Mouse (Mus musculus) limb, embryonic 10.5 days (tissue): Measurements from ENCODE around the gene Srsf10. TPM values are rescaled to one million over a fixed set of nuclear protein-coding genes. Genes with fewer than 3 reads are reported as not detected.

Experiments
- DNase-seq: peaks from one replicate; pipeline ENCODE4 v3.0.0-alpha.2; 2017; ENCODE audit warnings: low spot score
- H3K27ac ChIP-seq: fragments of 300-500 bp; sonication (generic); 2 replicates; pipeline ENCODE4 v1.5.1; 2016; ENCODE audit warnings: mild to moderate bottlenecking
- H3K27me3 ChIP-seq: fragments of 300-500 bp; sonication (generic); 2 replicates; pipeline ENCODE4 v1.6.1; 2016; ENCODE audit warnings: low read depth, mild to moderate bottlenecking; ENCODE audit not compliant: poor library complexity, severe bottlenecking
- H3K36me3 ChIP-seq: fragments of 300-500 bp; sonication (generic); 2 replicates; pipeline ENCODE4 v1.6.1; 2016; ENCODE audit warnings: mild to moderate bottlenecking, moderate library complexity
- H3K4me1 ChIP-seq: fragments of 300-500 bp; sonication (generic); 2 replicates; pipeline ENCODE4 v1.6.1; 2016
- H3K4me3 ChIP-seq: fragments of 300-500 bp; sonication (generic); 2 replicates; pipeline ENCODE4 v1.5.1; 2016; ENCODE audit warnings: mild to moderate bottlenecking, moderate library complexity
- H3K9me3 ChIP-seq: fragments of 300-500 bp; sonication (generic); replicated peaks from 2 replicates; pipeline ENCODE4 v1.6.1; 2016; ENCODE audit warnings: mild to moderate bottlenecking
- WGBS: fragments of 180-500 bp; shearing (Covaris S2); methylation state at CpG from one replicate; pipeline ENCODE4 v1.1.7; 2016; 5-methylcytosine and 5-hydroxymethylcytosine counted together
- polyA plus RNA-seq: library from polyadenylated mRNA; unstranded; fragments of >200 nt; fragmentation: Nextera tagmentation; extraction: Ambion mirVana; gene quantifications from 2 replicates; pipeline ENCODE4 v1.2.1, GENCODE M21; 2016

Gene Srsf10
- polyA plus RNA-seq, 1 experiment from 2014 or later = 383 TPM

GRCm38 (mm10) chr4:135870227-135871023 is 14.9 kb downstream of the Srsf10 start:
- H3K4me1 ChIP-seq = peaks cover 38% of the 10 kb centered on the region
- peak overlapping the region; percentile 18 for H3K4me3 ChIP-seq
- H3K36me3 ChIP-seq = peaks cover 60% of the 10 kb centered on the region
- WGBS = 55% methylated on average over 2 of the region's 2 CpGs
- H3K27ac ChIP-seq = no peak overlapping the region
- DNase-seq = no peak
- H3K9me3 ChIP-seq = no peaks in the 10 kb centered on the region
- H3K27me3 ChIP-seq = no peaks in the 10 kb centered on the region

- no peak for DNase-seq
- H3K27ac ChIP-seq = peak overlapping the region; percentile 99
- H3K27me3 ChIP-seq = no peaks in the 10 kb centered on the region
- WGBS = 70% methylated on average over 3 of the region's 3 CpGs
- H3K4me1 ChIP-seq = peaks cover 53% of the 10 kb centered on the region
- H3K9me3 ChIP-seq = no peaks in the 10 kb centered on the region
- H3K4me3 ChIP-seq = peak overlapping the region; percentile 77
- H3K36me3 ChIP-seq = peaks cover 46% of the 10 kb centered on the region
Measured at GRCm38 (mm10) chr4:135872015-135872414, 16.5 kb downstream of the Srsf10 start.

GRCm38 (mm10) chr4:135872589-135873391 is 17.2 kb downstream of the Srsf10 start:
- Histone ChIP-seq H3K36me3 (peaks cover 40% of the 10 kb centered on the region), H3K9me3 (no peaks in the 10 kb centered on the region), H3K27me3 (no peaks in the 10 kb centered on the region), H3K4me1 (peaks cover 55% of the 10 kb centered on the region), H3K4me3 (peak overlapping the region; percentile 77), H3K27ac (peak overlapping the region; percentile 99)
- no peak for DNase-seq
- 14% methylated on average over 17 of the region's 17 CpGs for WGBS

- Histone ChIP-seq H3K4me1 (peaks cover 55% of the 10 kb centered on the region), H3K27me3 (no peaks in the 10 kb centered on the region), H3K4me3 (peak within 1 kb of the TSS; percentile 77), H3K27ac (peak within 1 kb of the TSS; percentile 99), H3K36me3 (peaks cover 39% of the 10 kb centered on the region), H3K9me3 (no peaks in the 10 kb centered on the region)
- 0% methylated on average over 60 of the region's 60 CpGs for WGBS
- peak; percentile 97 for DNase-seq
Measured at GRCm38 (mm10) chr4:135873526-135874202, 18.1 kb downstream of the Srsf10 start, which contains the start of gene Pnrc2. Pnrc2 (minus strand) TSS chr4:135873850.

- peaks cover 27% of the 10 kb centered on the region for H3K36me3 ChIP-seq
- peak; percentile 30 for DNase-seq
- WGBS = 89% methylated on average over 10 of the region's 10 CpGs
- H3K4me1 ChIP-seq = peaks cover 55% of the 10 kb centered on the region
- H3K9me3 ChIP-seq = no peaks in the 10 kb centered on the region
- peak overlapping the region; percentile 77 for H3K4me3 ChIP-seq
- H3K27ac ChIP-seq = peak overlapping the region; percentile 99
- H3K27me3 ChIP-seq = no peaks in the 10 kb centered on the region
Measured at GRCm38 (mm10) chr4:135874564-135875535, 19.3 kb downstream of the Srsf10 start.

- Histone ChIP-seq H3K9me3 (no peaks in the 10 kb centered on the region), H3K27me3 (no peaks in the 10 kb centered on the region), H3K4me3 (no peak overlapping the region), H3K36me3 (peaks cover 24% of the 10 kb centered on the region), H3K4me1 (peaks cover 59% of the 10 kb centered on the region), H3K27ac (peak overlapping the region; percentile 99)
- no peak for DNase-seq
- 42% methylated on average over 7 of the region's 7 CpGs for WGBS
Measured at GRCm38 (mm10) chr4:135875546-135875945, 20.0 kb downstream of the Srsf10 start.

GRCm38 (mm10) chr4:135875991-135876582 is 20.5 kb downstream of the Srsf10 start:
- 10% methylated on average over 9 of the region's 9 CpGs for WGBS
- peaks cover 55% of the 10 kb centered on the region for H3K4me1 ChIP-seq

GRCm38 (mm10) chr4:135876583-135877020 is 21.1 kb downstream of the Srsf10 start:
- Histone ChIP-seq H3K9me3 (no peaks in the 10 kb centered on the region), H3K27ac (peak overlapping the region; percentile 99), H3K36me3 (peaks cover 13% of the 10 kb centered on the region), H3K4me1 (peaks cover 51% of the 10 kb centered on the region), H3K4me3 (peak overlapping the region; percentile 41), H3K27me3 (no peaks in the 10 kb centered on the region)
- DNase-seq = peak; percentile 75
- WGBS = 2% methylated on average over 16 of the region's 16 CpGs

More at GRCm38 (mm10) chr4:135875991-135876582, 20.5 kb downstream of the Srsf10 start:
- peak; percentile 66 for DNase-seq
- Histone ChIP-seq H3K4me3 (peak overlapping the region; percentile 41), H3K27ac (peak overlapping the region; percentile 99), H3K27me3 (no peaks in the 10 kb centered on the region), H3K9me3 (no peaks in the 10 kb centered on the region), H3K36me3 (peaks cover 18% of the 10 kb centered on the region)

GRCm38 (mm10) chr4:135877742-135878141 is 22.2 kb downstream of the Srsf10 start:
- Histone ChIP-seq H3K4me1 (peaks cover 40% of the 10 kb centered on the region), H3K27me3 (no peaks in the 10 kb centered on the region), H3K27ac (no peak overlapping the region), H3K4me3 (no peak overlapping the region), H3K9me3 (no peaks in the 10 kb centered on the region), H3K36me3 (peaks cover 2% of the 10 kb centered on the region)
- DNase-seq = no peak
- WGBS = 72% methylated on average over 2 of the region's 2 CpGs

- no peak overlapping the region for H3K4me3 ChIP-seq
- no peak for DNase-seq
- no peaks in the 10 kb centered on the region for H3K36me3 ChIP-seq
- no peaks in the 10 kb centered on the region for H3K27me3 ChIP-seq
- no peak overlapping the region for H3K27ac ChIP-seq
- WGBS = 76% methylated on average over 6 of the region's 6 CpGs
- peaks cover 41% of the 10 kb centered on the region for H3K4me1 ChIP-seq
- H3K9me3 ChIP-seq = no peaks in the 10 kb centered on the region
Measured at GRCm38 (mm10) chr4:135879021-135879420, 23.5 kb downstream of the Srsf10 start.

GRCm38 (mm10) chr4:135880018-135880417 is 24.5 kb downstream of the Srsf10 start:
- 90% methylated on average over 6 of the region's 6 CpGs for WGBS
- Histone ChIP-seq H3K27ac (peak overlapping the region; percentile 19; the same call in 1 of the 2 replicates), H3K36me3 (no peaks in the 10 kb centered on the region)

More at GRCm38 (mm10) chr4:135880018-135880417, 24.5 kb downstream of the Srsf10 start:
- H3K4me3 ChIP-seq = no peak overlapping the region
- H3K9me3 ChIP-seq = no peaks in the 10 kb centered on the region
- no peaks in the 10 kb centered on the region for H3K27me3 ChIP-seq
- H3K4me1 ChIP-seq = peaks cover 39% of the 10 kb centered on the region
- DNase-seq = no peak
